Mouse (Mus musculus): ENCODE data around the gene Tmem220. TPM values are rescaled to one million over a fixed set of nuclear protein-coding genes. Genes with fewer than 3 reads are reported as not detected.

Gene Tmem220
- polyA plus RNA-seq, 1 experiment from 2014 or later: 0.92 TPM

DNA sequence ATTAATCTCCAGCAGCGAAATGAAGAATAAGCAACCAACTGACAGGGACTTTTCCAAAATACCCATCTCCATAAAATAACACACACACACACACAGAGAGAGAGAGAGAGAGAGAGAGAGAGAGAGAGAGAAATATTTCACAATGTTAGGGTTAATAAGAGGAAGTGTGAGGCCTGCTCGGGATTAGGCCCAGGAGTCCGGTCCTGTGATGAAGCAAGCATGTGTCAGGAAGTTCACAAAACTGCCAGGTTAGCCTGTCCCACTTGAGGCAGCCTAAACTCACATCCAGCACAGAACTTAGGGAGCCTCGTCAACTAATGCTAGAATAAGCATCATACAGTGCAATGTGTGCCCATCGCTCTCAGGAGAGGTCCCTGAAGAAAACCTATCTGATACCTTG is 22.2 kb downstream of the Tmem220 start:
- 97% methylated on average over 5 of the region's 5 CpGs for WGBS
- Histone ChIP-seq H3K4me1 (ENCODE audit: control insufficient read depth, insufficient read depth, low read length) (peaks cover 5% of the 10 kb centered on the region; the same call in 1 of the 2 replicates), H3K4me2 (no peak overlapping the region), H3K27me3 (ENCODE audit: control insufficient read depth, insufficient read depth, low read length) (no peaks in the 10 kb centered on the region), H3K36me3 (ENCODE audit: control insufficient read depth, insufficient read depth, low read length) (no peaks in the 10 kb centered on the region), H3K27ac (ENCODE audit: low read depth, low read length) (no peak overlapping the region), H3K9ac (ENCODE audit: low read length) (no peak overlapping the region), H3K4me3 (ENCODE audit: low read depth, low read length) (no peak overlapping the region), H3K9me3 (ENCODE audit: control insufficient read depth, low read length) (no peaks in the 10 kb centered on the region)
- no peak for DNase-seq (ENCODE audit: low spot score, missing footprints)
- ATAC-seq (ENCODE audit: low FRiP score): no peak

GRCm38 (mm10) chr11:67048496-67048895 is 23.5 kb downstream of the Tmem220 start:
- H3K4me2 ChIP-seq: no peak overlapping the region
- no peaks in the 10 kb centered on the region for H3K27me3 ChIP-seq (ENCODE audit: control insufficient read depth, insufficient read depth, low read length)
- H3K4me1 ChIP-seq (ENCODE audit: control insufficient read depth, insufficient read depth, low read length): peaks cover 10% of the 10 kb centered on the region
- DNase-seq (ENCODE audit: low spot score, missing footprints) (no peak), ATAC-seq (ENCODE audit: low FRiP score) (no peak)
- H3K4me3 ChIP-seq (ENCODE audit: low read depth, low read length): no peak overlapping the region
- no peak overlapping the region for H3K9ac ChIP-seq (ENCODE audit: low read length)
- WGBS: 89% methylated on average over 8 of the region's 8 CpGs
- no peaks in the 10 kb centered on the region for H3K36me3 ChIP-seq (ENCODE audit: control insufficient read depth, insufficient read depth, low read length)
- no peaks in the 10 kb centered on the region for H3K9me3 ChIP-seq (ENCODE audit: control insufficient read depth, low read length)
- H3K27ac ChIP-seq (ENCODE audit: low read depth, low read length): no peak overlapping the region

- Histone ChIP-seq H3K9ac (ENCODE audit: low read length) (no peak overlapping the region), H3K4me2 (no peak overlapping the region), H3K4me3 (ENCODE audit: low read depth, low read length) (no peak overlapping the region), H3K36me3 (ENCODE audit: control insufficient read depth, insufficient read depth, low read length) (no peaks in the 10 kb centered on the region), H3K4me1 (ENCODE audit: control insufficient read depth, insufficient read depth, low read length) (peaks cover 16% of the 10 kb centered on the region), H3K27ac (ENCODE audit: low read depth, low read length) (no peak overlapping the region), H3K27me3 (ENCODE audit: control insufficient read depth, insufficient read depth, low read length) (no peaks in the 10 kb centered on the region), H3K9me3 (ENCODE audit: control insufficient read depth, low read length) (no peaks in the 10 kb centered on the region)
- no peak for ATAC-seq (ENCODE audit: low FRiP score)
- WGBS: 91% methylated on average over 3 of the region's 3 CpGs
- no peak for DNase-seq (ENCODE audit: low spot score, missing footprints)
These were observed 24.3 kb downstream of the Tmem220 start for GRCm38 (mm10) chr11:67049256-67049655.

DNA sequence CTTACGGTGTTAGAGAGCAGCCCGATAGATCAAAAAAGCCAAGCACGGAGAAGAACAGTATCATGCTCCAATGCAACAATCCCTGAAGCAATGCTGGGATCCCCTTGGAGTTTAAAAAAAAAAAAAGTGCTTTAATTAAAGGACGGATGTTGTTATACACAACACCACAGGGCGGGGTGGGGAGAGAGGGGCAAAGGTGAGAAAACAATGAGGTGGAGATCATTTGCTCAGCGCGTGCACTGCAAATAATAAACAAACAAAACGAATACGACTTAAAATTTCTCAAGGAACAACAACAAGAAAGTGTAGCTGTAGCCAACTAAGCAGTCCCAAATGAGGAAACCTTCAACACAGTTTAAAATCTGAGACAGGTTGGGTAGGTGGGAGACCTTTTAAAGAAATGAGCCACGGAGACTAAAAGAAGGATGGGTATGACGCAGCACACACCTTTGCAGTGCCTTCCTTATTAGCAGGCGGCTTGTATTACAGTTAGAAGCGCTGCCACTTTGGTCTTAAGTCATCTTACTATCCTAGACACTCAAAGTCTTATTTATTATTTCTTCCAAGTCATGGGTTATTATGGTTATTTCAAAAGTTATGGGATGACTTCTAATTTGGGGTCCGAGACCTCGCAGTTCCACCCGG is 26.8 kb downstream of the Tmem220 start:
- Histone ChIP-seq H3K9ac (ENCODE audit: low read length) (peak overlapping the region; percentile 83), H3K27me3 (ENCODE audit: control insufficient read depth, insufficient read depth, low read length) (no peaks in the 10 kb centered on the region), H3K4me1 (ENCODE audit: control insufficient read depth, insufficient read depth, low read length) (peaks cover 16% of the 10 kb centered on the region), H3K27ac (ENCODE audit: low read depth, low read length) (no peak overlapping the region; the same call in 1 of the 2 replicates), H3K4me2 (peak overlapping the region; percentile 76), H3K36me3 (ENCODE audit: control insufficient read depth, insufficient read depth, low read length) (peaks cover 2% of the 10 kb centered on the region; the same call in 1 of the 2 replicates), H3K4me3 (ENCODE audit: low read depth, low read length) (peak overlapping the region; percentile 78), H3K9me3 (ENCODE audit: control insufficient read depth, low read length) (no peaks in the 10 kb centered on the region)
- whole genome bisulfite sequencing: 8% methylated on average over 16 of the region's 16 CpGs
- ATAC-seq (ENCODE audit: low FRiP score): peak; percentile 45; the same call in 1 of the 2 replicates
- no peak for DNase-seq (ENCODE audit: low spot score, missing footprints)

DNA sequence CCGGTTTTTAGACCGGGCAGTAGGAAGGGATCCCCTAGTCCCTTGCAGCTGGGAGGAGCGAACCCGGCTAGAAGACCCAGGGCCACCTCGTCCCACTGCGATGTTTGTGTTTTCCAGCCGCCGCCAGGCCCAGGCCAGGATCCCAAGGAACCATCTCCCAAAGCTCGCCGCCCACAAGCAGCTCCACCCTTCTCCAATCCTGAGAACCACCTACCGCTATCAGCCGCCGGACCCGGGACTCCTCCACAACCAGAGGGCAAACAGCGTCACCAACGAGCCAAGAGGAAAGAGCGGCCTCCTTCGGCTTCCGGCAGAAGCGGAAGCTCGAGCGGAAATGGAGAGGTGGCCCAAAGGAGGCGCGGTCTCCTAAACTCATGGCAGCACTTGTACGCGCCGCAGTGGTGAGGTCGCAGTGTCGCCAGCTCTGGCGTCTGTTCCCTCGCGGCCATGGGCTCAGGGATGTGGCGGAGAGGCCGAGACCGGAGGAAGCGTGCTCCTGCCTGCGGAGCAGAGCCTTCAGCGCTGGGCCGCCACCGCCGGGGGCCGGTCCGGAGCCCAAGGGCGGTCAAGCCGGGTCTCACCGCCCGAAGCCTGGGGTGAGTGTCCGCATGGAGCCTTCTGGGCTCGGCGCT is 27.5 kb downstream of the Tmem220 start, which contains the start of the genes Adprm and Sco1:
TSS of gene Adprm (minus strand) at position 274 of the 632 bp plus-strand sequence.
TSS of gene Sco1 (plus strand) at position 350 of the 632 bp plus-strand sequence.
- peak; percentile 93 for ATAC-seq (ENCODE audit: low FRiP score)
- H3K36me3 ChIP-seq (ENCODE audit: control insufficient read depth, insufficient read depth, low read length): peaks cover 3% of the 10 kb centered on the region; the same call in 1 of the 2 replicates

DNA sequence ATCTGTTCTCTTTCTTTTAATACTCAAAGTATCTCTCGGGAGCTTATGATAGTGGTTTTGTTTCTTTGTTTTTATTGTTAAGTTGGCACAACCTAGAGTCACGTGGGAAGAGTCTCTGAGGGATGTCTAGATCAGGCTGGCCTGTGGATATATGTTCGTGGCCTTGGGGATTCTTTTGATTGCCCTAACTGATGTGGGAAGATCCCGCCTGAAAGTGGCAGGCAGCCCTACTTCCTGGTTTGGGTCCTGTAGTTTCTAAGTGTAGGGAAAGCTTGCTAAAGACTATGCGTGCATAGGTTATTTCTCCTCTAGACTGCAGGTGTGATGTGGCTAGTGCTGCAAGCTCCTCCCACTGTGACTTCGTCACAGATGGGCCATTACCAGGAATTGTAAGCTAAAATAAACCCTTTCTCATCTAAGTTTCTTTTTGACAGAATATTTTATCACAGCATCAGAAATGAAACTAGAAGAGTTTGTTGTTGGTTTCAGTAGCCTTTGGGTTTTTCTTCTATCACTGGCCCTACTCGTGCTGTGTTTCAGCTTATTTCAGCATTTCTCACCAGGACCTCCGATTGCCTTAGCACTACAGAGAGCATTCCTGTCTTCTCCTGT is 29.9 kb downstream of the Tmem220 start:
- Histone ChIP-seq H3K4me3 (ENCODE audit: low read depth, low read length) (no peak overlapping the region), H3K9ac (ENCODE audit: low read length) (no peak overlapping the region), H3K27me3 (ENCODE audit: control insufficient read depth, insufficient read depth, low read length) (no peaks in the 10 kb centered on the region), H3K27ac (ENCODE audit: low read depth, low read length) (no peak overlapping the region), H3K4me1 (ENCODE audit: control insufficient read depth, insufficient read depth, low read length) (peaks cover 16% of the 10 kb centered on the region), H3K9me3 (ENCODE audit: control insufficient read depth, low read length) (no peaks in the 10 kb centered on the region), H3K4me2 (no peak overlapping the region), H3K36me3 (ENCODE audit: control insufficient read depth, insufficient read depth, low read length) (peaks cover 15% of the 10 kb centered on the region; the same call in 1 of the 2 replicates)
- DNase-seq (ENCODE audit: low spot score, missing footprints) (no peak), ATAC-seq (ENCODE audit: low FRiP score) (no peak)
- 92% methylated on average over 8 of the region's 8 CpGs for WGBS

More for the DNA sequence above, 27.5 kb downstream of the Tmem220 start, which contains the start of the genes Adprm and Sco1:
- Histone ChIP-seq H3K27me3 (ENCODE audit: control insufficient read depth, insufficient read depth, low read length) (no peaks in the 10 kb centered on the region), H3K4me2 (peak within 1 kb of the TSS; percentile 76), H3K27ac (ENCODE audit: low read depth, low read length) (peak within 1 kb of the TSS; percentile 48; the same call in 1 of the 2 replicates), H3K9me3 (ENCODE audit: control insufficient read depth, low read length) (no peaks in the 10 kb centered on the region), H3K4me1 (ENCODE audit: control insufficient read depth, insufficient read depth, low read length) (peaks cover 16% of the 10 kb centered on the region), H3K9ac (ENCODE audit: low read length) (peak within 1 kb of the TSS; percentile 83), H3K4me3 (ENCODE audit: low read depth, low read length) (peak within 1 kb of the TSS; percentile 78)
- DNase-seq (ENCODE audit: low spot score, missing footprints): peak; percentile 96
- under 1% methylated on average over 50 of the region's 50 CpGs for WGBS

DNA sequence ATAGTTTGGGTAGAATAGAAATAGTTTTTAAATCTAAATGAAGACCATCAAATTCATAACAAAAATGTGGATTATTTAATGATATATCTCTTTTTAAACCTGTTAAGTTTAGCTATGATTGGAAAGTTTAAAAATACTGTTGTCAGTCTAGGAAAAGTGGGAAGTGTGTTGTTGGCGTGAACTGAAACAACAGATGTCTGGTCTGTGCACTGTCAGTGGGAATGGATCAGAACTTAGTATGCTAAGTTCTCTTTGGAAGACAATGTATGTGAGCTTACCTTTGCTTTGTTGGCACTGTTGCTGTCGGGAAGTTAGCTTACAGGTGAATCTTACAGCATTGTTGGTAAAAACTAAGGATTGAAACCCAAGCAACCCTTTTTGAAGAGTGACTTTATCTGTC is 36.4 kb downstream of the Tmem220 start:
- Histone ChIP-seq H3K4me2 (no peak overlapping the region), H3K9me3 (ENCODE audit: control insufficient read depth, low read length) (no peaks in the 10 kb centered on the region), H3K4me1 (ENCODE audit: control insufficient read depth, insufficient read depth, low read length) (no peaks in the 10 kb centered on the region), H3K27ac (ENCODE audit: low read depth, low read length) (no peak overlapping the region), H3K4me3 (ENCODE audit: low read depth, low read length) (no peak overlapping the region), H3K27me3 (ENCODE audit: control insufficient read depth, insufficient read depth, low read length) (no peaks in the 10 kb centered on the region), H3K9ac (ENCODE audit: low read length) (no peak overlapping the region), H3K36me3 (ENCODE audit: control insufficient read depth, insufficient read depth, low read length) (peaks cover 33% of the 10 kb centered on the region; the same call in 1 of the 2 replicates)
- WGBS: 89% methylated on average over 2 of the region's 2 CpGs
- ATAC-seq (ENCODE audit: low FRiP score): no peak
- DNase-seq (ENCODE audit: low spot score, missing footprints): no peak

DNA sequence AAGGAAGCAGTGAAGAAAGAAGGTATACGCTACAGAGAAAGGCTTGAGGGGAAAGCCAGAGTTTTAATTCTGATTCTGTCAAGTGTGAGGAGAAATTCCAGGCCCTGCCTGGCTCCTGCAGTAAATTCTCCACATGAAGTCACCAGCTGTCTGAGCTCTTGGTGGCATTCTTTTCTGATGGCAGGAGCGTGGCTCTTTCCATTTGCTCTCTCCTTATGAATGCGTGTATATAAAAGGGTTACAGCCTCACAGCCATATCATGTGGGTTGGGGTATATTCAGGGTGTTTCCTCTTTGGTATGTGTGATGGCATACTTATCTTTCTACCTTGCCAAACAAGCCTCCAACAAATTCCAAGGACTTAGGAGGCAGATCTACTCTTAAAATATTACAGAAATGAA is 37.8 kb downstream of the Tmem220 start:
- 94% methylated on average over 3 of the region's 3 CpGs for WGBS
- Histone ChIP-seq H3K4me1 (ENCODE audit: control insufficient read depth, insufficient read depth, low read length) (no peaks in the 10 kb centered on the region), H3K36me3 (ENCODE audit: control insufficient read depth, insufficient read depth, low read length) (peaks cover 29% of the 10 kb centered on the region; the same call in 1 of the 2 replicates), H3K27me3 (ENCODE audit: control insufficient read depth, insufficient read depth, low read length) (no peaks in the 10 kb centered on the region), H3K9ac (ENCODE audit: low read length) (no peak overlapping the region), H3K27ac (ENCODE audit: low read depth, low read length) (no peak overlapping the region), H3K9me3 (ENCODE audit: control insufficient read depth, low read length) (no peaks in the 10 kb centered on the region), H3K4me3 (ENCODE audit: low read depth, low read length) (no peak overlapping the region), H3K4me2 (no peak overlapping the region)
- ATAC-seq (ENCODE audit: low FRiP score) (no peak), DNase-seq (ENCODE audit: low spot score, missing footprints) (no peak)

DNA sequence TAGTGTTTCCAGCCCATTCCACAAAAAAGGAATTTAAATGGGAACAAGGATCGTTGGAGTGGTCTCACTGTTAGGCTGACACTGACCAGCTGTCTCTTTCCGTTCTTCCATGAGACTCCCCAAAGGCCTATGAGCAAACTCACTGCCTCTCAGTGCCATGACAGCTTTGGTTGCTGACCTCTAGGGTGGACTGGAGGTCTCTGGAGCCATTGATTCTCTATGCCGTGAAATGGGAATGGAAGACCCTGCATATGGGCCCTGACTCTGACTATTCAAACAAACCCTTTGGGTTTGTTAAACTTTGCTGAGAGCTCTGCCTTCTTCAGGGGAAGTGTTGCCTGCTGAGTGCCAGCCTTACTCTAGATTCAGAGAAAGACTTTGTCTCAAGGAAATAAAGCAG is 42.8 kb downstream of the Tmem220 start:
- no peaks in the 10 kb centered on the region for H3K27me3 ChIP-seq (ENCODE audit: control insufficient read depth, insufficient read depth, low read length)

More for the DNA sequence above, 42.8 kb downstream of the Tmem220 start:
- no peak overlapping the region for H3K27ac ChIP-seq (ENCODE audit: low read depth, low read length)
- WGBS: 90% methylated on average over 3 of the region's 3 CpGs
- no peak overlapping the region for H3K4me3 ChIP-seq (ENCODE audit: low read depth, low read length)
- peaks cover 10% of the 10 kb centered on the region; the same call in 1 of the 2 replicates for H3K36me3 ChIP-seq (ENCODE audit: control insufficient read depth, insufficient read depth, low read length)
- H3K4me2 ChIP-seq: no peak overlapping the region
- no peaks in the 10 kb centered on the region for H3K9me3 ChIP-seq (ENCODE audit: control insufficient read depth, low read length)
- no peak overlapping the region for H3K9ac ChIP-seq (ENCODE audit: low read length)
- H3K4me1 ChIP-seq (ENCODE audit: control insufficient read depth, insufficient read depth, low read length): no peaks in the 10 kb centered on the region
- DNase-seq (ENCODE audit: low spot score, missing footprints) (no peak), ATAC-seq (ENCODE audit: low FRiP score) (no peak)
